Mouse (Mus musculus): ENCODE results near the gene Gbp2. TPM values are rescaled to one million over a fixed set of nuclear protein-coding genes. Genes with fewer than 3 reads are reported as not detected.

Gene Gbp2
- 1.8 and 3.4 TPM in 2 replicates for polyA plus RNA-seq (2012; ENCODE audit: low replicate concordance)

DNA sequence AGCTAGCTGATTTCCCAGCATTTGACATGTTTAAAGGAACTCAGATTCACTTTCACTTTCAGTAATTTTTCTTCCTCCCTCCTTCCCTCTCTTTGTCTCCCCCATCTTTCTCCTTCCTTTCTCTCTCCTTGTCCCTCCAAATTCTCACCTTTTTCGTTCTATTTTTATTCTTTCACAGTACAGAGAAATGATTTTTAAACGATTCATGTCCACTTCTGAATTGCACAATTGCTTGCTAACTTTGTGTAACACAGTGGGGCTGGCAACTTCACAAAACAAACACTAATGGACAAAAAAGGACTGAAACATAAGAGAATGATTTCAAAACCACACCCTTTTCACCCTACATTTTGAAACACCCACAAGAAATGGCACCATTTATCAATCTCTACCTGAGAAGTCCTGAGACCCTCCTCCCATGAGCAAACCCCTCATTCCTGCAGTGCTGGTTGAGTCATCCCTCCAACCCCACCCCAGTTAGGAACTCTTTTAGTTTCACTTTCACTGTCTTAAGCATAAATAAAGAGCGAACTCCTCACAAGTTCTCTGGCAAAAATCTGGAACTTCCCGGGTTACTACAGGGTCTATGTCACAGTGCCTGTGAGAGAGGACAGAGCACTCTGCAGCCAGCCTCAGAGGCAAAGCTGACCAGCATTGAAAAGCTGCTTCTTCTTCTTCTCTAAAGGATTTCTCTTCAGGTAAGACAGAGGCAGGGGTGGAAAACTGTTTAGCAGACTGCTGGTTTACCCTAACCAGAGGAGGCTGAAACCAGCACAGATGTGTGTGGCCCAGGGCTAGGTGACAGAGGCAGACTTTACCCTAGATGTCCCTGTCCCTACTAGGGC lies at the start of gene Gbp2:
Gbp2 (plus strand) TSS at position 492 of the 845 bp plus-strand sequence.

DNA sequence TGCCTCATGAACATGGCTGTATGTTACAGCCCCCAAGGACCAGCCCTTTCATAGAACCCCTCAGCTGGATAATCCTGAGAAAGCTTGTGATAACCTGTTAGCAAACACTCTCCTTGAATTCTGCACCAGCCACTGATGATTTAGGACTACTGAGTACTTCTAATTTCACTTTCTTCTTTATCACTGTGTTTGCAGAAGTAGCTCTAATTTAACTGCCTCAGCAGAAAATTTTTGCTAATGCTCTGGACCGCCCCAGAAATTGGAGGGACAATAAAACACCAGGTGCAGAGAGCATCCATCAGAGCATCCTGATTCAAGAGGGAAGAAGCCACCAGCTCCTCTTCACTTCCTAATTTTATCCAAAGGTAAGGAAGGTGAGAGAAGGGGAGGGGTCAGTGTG lies 25.9 kb upstream of the Gbp2 start, which contains the start of gene Gbp2b:
Gbp2b (plus strand) TSS at position 301 of the 400 bp plus-strand sequence.

Other genes with a start within 250 kb of the Gbp2 start
- 32.4 and 34.7 TPM in 2 replicates for gene Pdlim5, start 224.9 kb upstream of the Gbp2 start, polyA plus RNA-seq (2012; ENCODE audit: low replicate concordance)
- 2.5 and 3.6 TPM in 2 replicates for gene Gbp5, start 126.6 kb upstream of the Gbp2 start, polyA plus RNA-seq (2012; ENCODE audit: low replicate concordance)
- gene Gbp7, start 90.3 kb upstream of the Gbp2 start, polyA plus RNA-seq (2012; ENCODE audit: low replicate concordance) = 2.0 and 3.4 TPM in 2 replicates
- 2.0 and 3.0 TPM in 2 replicates for gene Gbp3, start 60.6 kb upstream of the Gbp2 start, polyA plus RNA-seq (2012; ENCODE audit: low replicate concordance)
- 1.2 and 1.4 TPM in 2 replicates for gene Gbp2b, start 25.8 kb upstream of the Gbp2 start, polyA plus RNA-seq (2012; ENCODE audit: low replicate concordance)
- gene Kyat3, start 80.4 kb downstream of the Gbp2 start, polyA plus RNA-seq (2012; ENCODE audit: low replicate concordance) = 1.6 and 2.3 TPM in 2 replicates
- gene Gtf2b, start 144.4 kb downstream of the Gbp2 start, polyA plus RNA-seq (2012; ENCODE audit: low replicate concordance) = 1.7 and 4.3 TPM in 2 replicates